Mouse (Mus musculus): Measurements from ENCODE around the gene Man1c1. TPM values are rescaled to one million over a fixed set of nuclear protein-coding genes. Genes with fewer than 3 reads are reported as not detected.

Gene Man1c1
- total RNA-seq, 2 experiments from 2014 or later = 30.4 to 30.7 TPM

DNA sequence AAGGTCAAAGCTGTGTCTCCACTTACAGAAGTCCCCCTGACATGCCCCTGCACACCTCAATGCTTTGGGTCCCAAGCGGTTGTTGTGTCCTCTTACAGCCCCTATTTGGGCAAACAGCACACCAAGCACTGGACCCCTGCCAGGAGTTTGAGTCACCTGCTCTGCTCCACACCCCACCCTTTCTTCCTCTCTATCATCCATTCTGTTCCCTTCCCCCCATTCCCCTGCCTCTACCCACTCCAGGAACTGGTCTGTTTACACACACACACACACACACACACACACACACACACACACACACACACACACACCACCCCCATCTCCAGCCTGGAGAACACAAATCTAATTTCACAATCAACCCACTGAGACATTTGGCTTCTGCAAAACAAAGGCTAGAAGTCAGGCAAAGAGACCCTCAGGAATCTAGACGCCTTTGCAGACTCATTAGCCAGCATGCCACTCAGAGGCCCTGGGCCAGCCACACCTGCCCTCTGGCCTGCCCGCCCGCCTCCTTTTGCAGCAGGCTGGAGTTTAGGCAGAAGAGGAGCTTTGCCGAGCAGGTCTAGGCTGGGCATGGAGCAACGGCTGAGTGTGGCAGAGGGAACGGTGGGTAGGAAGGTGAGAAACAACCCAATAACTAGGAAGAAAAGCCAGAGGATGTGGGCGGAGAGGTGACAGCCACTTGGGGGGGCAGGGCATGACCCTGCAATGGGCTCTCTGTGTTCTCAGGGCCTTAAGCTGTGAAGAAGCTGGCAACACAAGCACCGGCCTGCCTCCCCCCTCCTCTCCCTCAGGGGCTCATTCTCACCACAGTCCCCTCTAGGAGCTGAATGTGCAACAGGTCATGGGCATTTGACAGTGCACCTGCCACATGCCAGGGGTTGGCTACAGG is 157.0 kb downstream of the Man1c1 start:
- DNase-seq = peak; percentile 64

- DNase-seq = peak; percentile 97
These were observed 160.8 kb downstream of the Man1c1 start for GRCm38 (mm10) chr4:134543261-134543660.

DNA sequence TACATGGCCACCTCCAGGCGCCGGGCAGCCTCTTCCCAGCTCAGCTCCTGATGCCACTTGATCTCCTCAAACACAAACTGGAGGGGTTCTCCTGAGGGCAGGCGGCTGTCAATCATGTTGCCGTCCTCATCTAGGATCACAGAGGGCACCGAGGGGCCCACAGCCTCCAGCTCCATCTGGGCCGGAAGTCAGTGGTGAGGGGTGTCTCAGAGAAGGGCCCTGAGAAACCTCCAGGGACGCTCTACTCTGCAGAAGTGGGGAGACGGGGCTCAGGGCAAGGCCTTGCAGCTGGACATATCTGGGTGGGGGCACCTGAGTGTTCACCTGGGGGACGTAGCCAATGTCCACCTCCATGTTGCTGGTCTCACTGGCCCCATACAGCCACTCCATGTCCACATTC is 161.4 kb downstream of the Man1c1 start:
- no peak for DNase-seq

- DNase-seq = no peak
These were observed 165.0 kb downstream of the Man1c1 start for GRCm38 (mm10) chr4:134538997-134539580.

- DNase-seq = no peak
These were observed 168.3 kb downstream of the Man1c1 start for GRCm38 (mm10) chr4:134535787-134536151.

DNA sequence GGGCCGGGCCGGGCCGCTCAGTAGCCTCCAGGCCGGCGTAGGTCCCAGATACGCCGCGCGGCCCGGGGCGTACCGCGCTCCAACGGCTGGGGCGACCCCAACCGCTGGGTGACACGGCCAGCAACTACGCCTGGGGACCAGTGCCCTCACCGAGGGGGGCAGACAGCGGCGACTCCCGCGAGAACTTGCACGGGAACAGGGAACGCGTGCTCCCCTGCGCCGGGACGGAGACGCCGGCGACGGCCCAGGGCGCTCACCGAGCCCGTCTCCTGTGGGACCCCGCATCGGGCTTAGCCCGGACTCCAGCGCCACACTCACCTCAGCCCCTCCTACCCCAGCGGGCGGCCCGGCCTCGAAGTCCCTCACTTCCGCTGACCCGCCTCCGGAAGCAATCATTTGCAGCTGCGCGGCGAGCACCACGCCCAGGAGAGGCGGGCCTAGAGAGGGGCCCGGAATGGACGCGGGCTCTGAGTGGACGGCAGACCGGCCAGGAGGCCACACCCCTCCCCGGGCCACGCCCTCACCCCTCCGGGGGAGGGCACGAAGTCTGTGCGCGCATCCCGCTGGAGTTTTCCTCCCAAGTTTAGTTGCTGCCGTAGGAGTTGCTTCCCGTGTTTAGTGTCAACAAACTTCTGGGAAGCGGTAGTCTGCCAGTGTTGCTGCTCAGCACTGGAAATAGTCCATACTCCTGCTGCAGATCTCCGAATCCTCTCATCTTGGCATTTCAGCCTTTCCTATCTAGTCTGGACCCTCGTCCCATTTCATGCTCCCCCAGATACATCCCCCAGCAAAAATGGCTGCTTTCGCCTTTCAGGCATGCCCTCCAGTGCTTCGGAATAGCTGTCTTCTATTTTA is 168.9 kb downstream of the Man1c1 start, which contains the start of gene Mtfr1l:
Gene Mtfr1l (minus strand): TSS at position 456 of the 855 bp plus-strand sequence.
- peak; percentile 98 for DNase-seq

DNA sequence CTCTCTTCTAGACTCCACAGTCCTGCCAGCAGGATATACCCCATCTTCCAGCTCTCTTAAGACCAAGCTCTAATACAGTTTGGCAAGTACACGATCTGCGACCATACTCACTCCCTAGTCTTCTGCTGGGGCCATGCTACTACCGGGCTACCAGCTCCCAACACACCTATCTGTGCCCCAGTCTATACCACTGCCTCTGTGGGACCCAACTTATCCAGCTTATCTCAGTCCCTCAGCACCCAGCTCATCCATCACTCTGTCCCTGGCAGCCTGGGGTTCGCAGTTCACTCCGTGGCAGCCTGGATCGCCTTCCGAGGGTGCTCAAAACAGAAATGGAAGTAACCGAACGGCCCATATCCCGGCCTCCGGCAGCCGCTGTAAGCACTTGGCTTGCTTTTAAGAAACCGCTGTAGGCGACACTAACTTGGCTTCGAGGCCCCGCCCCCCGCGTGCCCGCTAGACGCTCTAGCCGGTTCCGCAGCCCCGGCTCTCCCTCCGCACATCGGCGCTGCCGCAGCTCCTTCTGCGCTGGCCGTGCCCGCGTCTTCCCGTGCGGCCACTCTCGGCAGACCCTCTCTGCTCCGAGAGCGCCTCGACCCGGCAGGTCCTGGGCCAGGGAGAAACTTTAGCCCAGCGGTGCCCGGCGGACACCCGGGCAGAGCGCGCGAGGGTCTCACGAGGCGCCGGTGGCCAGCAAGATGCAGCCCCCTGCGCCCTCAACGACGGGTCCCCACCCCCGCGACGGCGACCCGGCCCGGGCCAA is 169.8 kb downstream of the Man1c1 start:
- DNase-seq = peak; percentile 76

GRCm38 (mm10) chr4:134533421-134533820 is 170.7 kb downstream of the Man1c1 start:
- DNase-seq = no peak

DNA sequence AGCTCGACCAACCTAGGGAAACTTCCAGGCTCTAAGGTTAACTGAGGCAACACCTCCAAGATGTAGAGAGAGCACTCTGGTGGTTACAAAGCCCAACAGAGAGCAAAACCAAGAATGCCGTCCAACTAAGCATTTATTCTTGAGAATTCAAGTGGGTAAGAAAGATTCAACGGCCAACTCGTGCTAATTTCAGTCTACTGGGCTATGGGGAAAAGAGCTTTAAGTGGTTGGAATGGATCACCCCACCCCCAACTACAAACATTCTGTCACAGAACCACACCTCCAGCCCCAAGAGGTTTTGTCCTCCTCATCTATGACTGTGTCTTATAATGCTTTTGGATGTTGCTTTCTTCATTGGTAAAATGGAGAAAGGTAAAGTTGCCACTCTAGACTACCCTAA is 171.2 kb downstream of the Man1c1 start:
- no peak for DNase-seq

DNA sequence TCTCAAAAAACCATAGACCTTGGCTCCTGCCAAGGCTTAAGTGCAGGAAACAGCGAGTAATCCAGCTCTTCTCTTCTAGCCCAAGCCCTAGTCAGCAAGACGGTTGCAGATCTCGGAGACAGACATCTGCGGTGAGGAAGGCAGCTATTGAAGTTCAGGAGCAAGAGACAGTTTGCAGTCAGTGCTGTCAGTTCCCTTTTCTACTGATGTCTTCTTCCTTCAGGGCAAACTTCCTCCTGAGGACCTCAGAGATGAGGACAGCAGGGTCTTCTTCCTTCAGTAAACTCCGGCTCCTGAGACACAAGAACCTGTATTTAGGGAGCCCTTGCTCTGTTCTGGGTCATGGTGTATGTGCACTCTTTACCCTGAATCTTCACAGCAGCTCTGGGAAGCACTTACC is 177.9 kb downstream of the Man1c1 start:
- no peak for DNase-seq

- no peak for DNase-seq
These were observed 178.3 kb downstream of the Man1c1 start for GRCm38 (mm10) chr4:134525806-134526205.

GRCm38 (mm10) chr4:134523447-134523846 is 180.6 kb downstream of the Man1c1 start:
- no peak for DNase-seq

DNA sequence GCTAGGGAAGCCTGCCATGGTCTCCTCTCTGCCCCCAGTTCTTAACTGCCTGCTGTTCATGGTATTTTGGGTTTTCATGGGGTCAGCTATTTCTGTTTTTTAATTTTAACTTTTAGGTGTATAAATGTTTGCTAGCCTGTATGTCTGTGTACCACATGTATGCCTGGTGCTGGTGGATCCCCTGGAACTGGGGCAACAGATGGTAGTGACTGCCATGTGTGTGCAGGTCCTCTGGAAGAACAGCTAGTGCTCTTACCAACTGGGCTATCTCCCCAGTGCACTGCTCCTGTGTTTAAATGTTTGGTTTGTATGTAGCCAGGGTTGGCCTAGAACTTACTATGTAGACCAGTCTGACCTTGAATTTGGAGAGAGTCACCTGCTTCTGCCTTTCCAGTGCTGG is 184.8 kb downstream of the Man1c1 start:
- no peak for DNase-seq

GRCm38 (mm10) chr4:134518541-134518940 is 185.5 kb downstream of the Man1c1 start:
- no peak for DNase-seq

- no peak for DNase-seq
These were observed 186.4 kb downstream of the Man1c1 start for GRCm38 (mm10) chr4:134517719-134518118.

DNA sequence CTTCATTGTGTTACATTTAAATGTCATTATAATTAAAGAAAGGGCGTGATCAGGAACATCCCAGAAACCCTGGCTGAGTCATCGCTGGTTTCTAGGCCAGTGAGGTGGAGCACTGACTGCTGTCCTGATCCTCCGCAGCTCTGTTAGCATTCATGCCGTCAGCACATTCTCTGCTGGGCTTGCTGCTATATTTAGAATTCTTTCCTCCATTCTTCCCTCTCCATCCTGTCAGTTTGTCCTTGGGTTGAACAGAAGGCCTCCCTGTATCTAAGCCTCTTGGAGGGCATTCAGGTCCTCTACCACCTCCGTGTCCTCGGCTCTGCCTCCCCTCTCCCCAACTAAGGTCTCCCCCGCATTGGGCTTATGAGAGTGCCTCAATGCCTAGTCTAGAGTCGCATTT is 187.1 kb downstream of the Man1c1 start:
- peak; percentile 63 for DNase-seq

GRCm38 (mm10) chr4:134515614-134516013 is 188.5 kb downstream of the Man1c1 start:
- DNase-seq = no peak

- no peak for DNase-seq
These were observed 189.7 kb downstream of the Man1c1 start for GRCm38 (mm10) chr4:134514309-134514930.

GRCm38 (mm10) chr4:134512798-134513197 is 191.3 kb downstream of the Man1c1 start:
- DNase-seq = peak; percentile 87

- DNase-seq = no peak
These were observed 192.4 kb downstream of the Man1c1 start for GRCm38 (mm10) chr4:134511730-134512129.

Measured in heart, postnatal 4 days (tissue).